Mouse (Mus musculus) erythroblast, embryonic 14.5 days (primary cell): Measurements from ENCODE around the gene Lrig1.

Source experiments
- GATA1 ChIP-seq: IDR thresholded peaks from 2 replicates; pipeline ENCODE4 v1.6.1; 2012; ENCODE audit warnings: low read length, inconsistent platforms, mixed read lengths
- TAL1 ChIP-seq: IDR thresholded peaks from 3 replicates; pipeline ENCODE4 v1.6.1; 2012; ENCODE audit warnings: low read length, inconsistent platforms, mixed read lengths

- TF ChIP-seq GATA1 (no peak), TAL1 (no peak)
Measured at GRCm38 (mm10) chr6:94598421-94598820, 101.5 kb downstream of the Lrig1 start.
